ENCODE assay signal across 18 mouse cellular contexts in genomic region chr8:120413626-120413988, GRCm38 (mm10).
DNase-seq lines count a peak whose midpoint lies in the region; ATAC-seq lines count a peak whose summit lies in the region.
"Had no signal": no experiment of that assay in that cellular context is flagged by ENCODE, and none has a peak within 500 bp of the region (broad histone marks: within the 10 kb centered on the region; RNA-seq: fewer than 3 reads in every experiment).

No protein-coding gene starts in this region.

- 72% methylated on average over 6 of the region's 6 CpGs for WGBS in heart, embryonic 16.5 days
- 38% methylated on average over 6 of the region's 6 CpGs for whole genome bisulfite sequencing in forebrain, embryonic 13.5 days
- WGBS in hindbrain, embryonic 13.5 days: 59% methylated on average over 6 of the region's 6 CpGs
- WGBS in neural tube, embryonic 12.5 days: 62% methylated on average over 6 of the region's 6 CpGs

- peaks cover 24% of the 10 kb centered on the region for H3K4me1 ChIP-seq in heart, embryonic 16.5 days (ENCODE audit: control insufficient read depth, insufficient read depth, low read length)
- peaks cover 100% of the 10 kb centered on the region for H3K4me1 ChIP-seq in forebrain, embryonic 13.5 days
- peaks cover 100% of the 10 kb centered on the region for H3K4me1 ChIP-seq in hindbrain, embryonic 13.5 days (replicated peaks)
- peaks cover 99% of the 10 kb centered on the region for H3K4me1 ChIP-seq in neural tube, embryonic 12.5 days

- H3K4me3 ChIP-seq in heart, embryonic 16.5 days (ENCODE audit: low read length): no peak overlapping the region
- H3K4me3 ChIP-seq in forebrain, embryonic 13.5 days: no peak overlapping the region
- H3K4me3 ChIP-seq in hindbrain, embryonic 13.5 days: no peak overlapping the region
- no peak overlapping the region for H3K4me3 ChIP-seq in neural tube, embryonic 12.5 days
- H3K4me3 ChIP-seq: embryonic facial prominence, embryonic 12.5 days; intestine, embryonic 15.5 days; limb, embryonic 13.5 days; myocyte had no signal

- peak overlapping the region; percentile 34; the same call in 1 of the 2 replicates for H3K27ac ChIP-seq in heart, embryonic 16.5 days (ENCODE audit: low read length)
- H3K27ac ChIP-seq in forebrain, embryonic 13.5 days: peak overlapping the region; percentile 68
- peak overlapping the region; percentile 88 for H3K27ac ChIP-seq in hindbrain, embryonic 13.5 days
- H3K27ac ChIP-seq in neural tube, embryonic 12.5 days: 0 out of 2 replicates have a peak overlapping the region, but pooled peaks have one; percentile 50
- H3K27ac ChIP-seq: embryonic facial prominence, embryonic 12.5 days; intestine, embryonic 15.5 days; limb, embryonic 13.5 days; macrophage had no signal

- no peak for DNase-seq in heart, postnatal 14 days
- DNase-seq in spleen, postnatal 36 days (ENCODE audit: low spot score in 2 of 2): no peak
- DNase-seq: adrenal gland, adult 8-10 months; cerebellum, postnatal 36 days; gastrocnemius, postnatal 10 days; kidney, postnatal 14 days; lung, adult 18-20 months had no signal

- H3K27me3 ChIP-seq in heart, embryonic 16.5 days (ENCODE audit: control insufficient read depth, insufficient read depth, low read length): no peaks in the 10 kb centered on the region
- no peaks in the 10 kb centered on the region for H3K27me3 ChIP-seq in forebrain, embryonic 13.5 days
- peaks cover 14% of the 10 kb centered on the region; the same call in 1 of the 2 replicates for H3K27me3 ChIP-seq in hindbrain, embryonic 13.5 days
- H3K27me3 ChIP-seq in neural tube, embryonic 12.5 days (replicated peaks): 0 out of 2 replicates have a peak, but pooled peaks cover 2% of the 10 kb centered on the region
- H3K27me3 ChIP-seq: embryonic facial prominence, embryonic 12.5 days; intestine, embryonic 15.5 days had no signal

- no peak overlapping the region for H3K4me2 ChIP-seq in heart, embryonic 16.5 days (ENCODE audit: low read depth, low read length)
- no peak overlapping the region for H3K4me2 ChIP-seq in forebrain, embryonic 13.5 days
- H3K4me2 ChIP-seq in hindbrain, embryonic 13.5 days: no peak overlapping the region
- H3K4me2 ChIP-seq in neural tube, embryonic 12.5 days (replicated peaks): peak overlapping the region; percentile 22; the same call in 1 of the 2 replicates
- H3K4me2 ChIP-seq: embryonic facial prominence, embryonic 12.5 days; intestine, embryonic 15.5 days; limb, embryonic 13.5 days had no signal

- intact Hi-C loops in heart, postnatal 14 days (cut with DNase I): loop anchor here (10.0 kb wide), 1 partner anchor 239 kb away; the partner anchor contains the start of gene Fam92b

- no peaks in the 10 kb centered on the region for H3K9me3 ChIP-seq in heart, embryonic 16.5 days (replicated peaks; ENCODE audit: control insufficient read depth, low read length)
- no peaks in the 10 kb centered on the region for H3K9me3 ChIP-seq in forebrain, embryonic 13.5 days (replicated peaks)
- no peaks in the 10 kb centered on the region for H3K9me3 ChIP-seq in hindbrain, embryonic 13.5 days
- no peaks in the 10 kb centered on the region for H3K9me3 ChIP-seq in neural tube, embryonic 12.5 days
- H3K9me3 ChIP-seq: embryonic facial prominence, embryonic 12.5 days; G1E; intestine, embryonic 15.5 days; limb, embryonic 13.5 days had no signal

- H3K9ac ChIP-seq in heart, embryonic 16.5 days (ENCODE audit: low read length): no peak overlapping the region
- H3K9ac ChIP-seq in forebrain, embryonic 13.5 days: no peak overlapping the region
- no peak overlapping the region for H3K9ac ChIP-seq in hindbrain, embryonic 13.5 days
- no peak overlapping the region for H3K9ac ChIP-seq in neural tube, embryonic 12.5 days
- H3K9ac ChIP-seq: intestine, embryonic 15.5 days; limb, embryonic 13.5 days had no signal

- ATAC-seq in heart, embryonic 16.5 days (replicated peaks; ENCODE audit: extremely low read depth, insufficient read depth, low FRiP score): no peak
- ATAC-seq in forebrain, embryonic 13.5 days: no peak
- no peak for ATAC-seq in hindbrain, embryonic 13.5 days (ENCODE audit: low FRiP score)
- ATAC-seq in neural tube, embryonic 12.5 days (ENCODE audit: low FRiP score, low read depth): no peak
- no peak for ATAC-seq in granulocyte monocyte progenitor cell, adult 5-6 weeks (replicated peaks; ENCODE audit: poor library complexity, severe bottlenecking)
- ATAC-seq: intestine, embryonic 15.5 days had no signal

- no peaks in the 10 kb centered on the region for H3K36me3 ChIP-seq in heart, embryonic 16.5 days (ENCODE audit: control insufficient read depth, insufficient read depth)
- H3K36me3 ChIP-seq in forebrain, embryonic 13.5 days (ENCODE audit: poor library complexity, severe bottlenecking): no peaks in the 10 kb centered on the region
- no peaks in the 10 kb centered on the region for H3K36me3 ChIP-seq in hindbrain, embryonic 13.5 days
- H3K36me3 ChIP-seq in neural tube, embryonic 12.5 days: no peaks in the 10 kb centered on the region
- H3K36me3 ChIP-seq: embryonic facial prominence, embryonic 12.5 days; G1E; intestine, embryonic 15.5 days; limb, embryonic 13.5 days had no signal

Comparison
In these comparisons a context has a peak if more than half of its experiments do, and no peak if none do; other contexts are left out.
1. H3K27ac ChIP-seq: peak in every context shown above with its lines; median percentile 88 in hindbrain, embryonic 13.5 days; 68 in forebrain, embryonic 13.5 days; 50 in neural tube, embryonic 12.5 days; 34 in heart, embryonic 16.5 days.